Mouse (Mus musculus): Measurements from ENCODE around the gene Paxx. TPM values are rescaled to one million over a fixed set of nuclear protein-coding genes. Genes with fewer than 3 reads are reported as not detected.

The Paxx gene
- polyA plus RNA-seq, 1 experiment from 2014 or later: 95.4 TPM

GRCm38 (mm10) chr2:25500576-25501405, 39.9 kb upstream of the Paxx start, which contains the start of gene Fbxw5:
TSS of gene Fbxw5 (plus strand) at chr2:25500750.
- peak within 1 kb of the TSS; percentile 87 for H3K4me3 ChIP-seq (replicated peaks; ENCODE audit: low read depth, low read length)
- no peaks in the 10 kb centered on the region for H3K27me3 ChIP-seq (ENCODE audit: control insufficient read depth, insufficient read depth, low read length)
- H3K4me1 ChIP-seq (ENCODE audit: control insufficient read depth, insufficient read depth, low read length): peaks cover 14% of the 10 kb centered on the region
- H3K9me3 ChIP-seq (ENCODE audit: control insufficient read depth, low read length): no peaks in the 10 kb centered on the region
- ATAC-seq (ENCODE audit: low FRiP score, low TSS enrichment) (peak; percentile 89), DNase-seq (peak; percentile 98)
- WGBS: 1% methylated on average over 44 of the region's 44 CpGs
- peak within 1 kb of the TSS; percentile 80 for H3K27ac ChIP-seq (replicated peaks; ENCODE audit: low read depth, low read length)
- H3K4me2 ChIP-seq (ENCODE audit: low read length): peak within 1 kb of the TSS; percentile 93
- H3K36me3 ChIP-seq (ENCODE audit: control insufficient read depth, insufficient read depth, low read length): peaks cover 29% of the 10 kb centered on the region
- peak within 1 kb of the TSS; percentile 97 for H3K9ac ChIP-seq (replicated peaks; ENCODE audit: low read length)

- H3K9me3 ChIP-seq (ENCODE audit: control insufficient read depth, low read length): no peaks in the 10 kb centered on the region
- ATAC-seq (ENCODE audit: low FRiP score, low TSS enrichment) (peak; percentile 38; the same call in 1 of the 2 replicates), DNase-seq (no peak)
- H3K4me2 ChIP-seq (ENCODE audit: low read length): peak overlapping the region; percentile 93
- H3K36me3 ChIP-seq (ENCODE audit: control insufficient read depth, insufficient read depth, low read length): peaks cover 22% of the 10 kb centered on the region
- 0 out of 2 replicates have a peak overlapping the region, but pooled peaks have one; percentile 4 for H3K27ac ChIP-seq (replicated peaks; ENCODE audit: low read depth, low read length)
- H3K9ac ChIP-seq (replicated peaks; ENCODE audit: low read length): peak overlapping the region; percentile 97; the same call in 1 of the 2 replicates
- H3K4me3 ChIP-seq (replicated peaks; ENCODE audit: low read depth, low read length): peak overlapping the region; percentile 87
- WGBS: 72% methylated on average over 6 of the region's 6 CpGs
- peaks cover 14% of the 10 kb centered on the region for H3K4me1 ChIP-seq (ENCODE audit: control insufficient read depth, insufficient read depth, low read length)
- no peaks in the 10 kb centered on the region for H3K27me3 ChIP-seq (ENCODE audit: control insufficient read depth, insufficient read depth, low read length)
Measured at GRCm38 (mm10) chr2:25500071-25500575, 39.2 kb upstream of the Paxx start.

GRCm38 (mm10) chr2:25498622-25499478, 38.0 kb upstream of the Paxx start:
- H3K36me3 ChIP-seq (ENCODE audit: control insufficient read depth, insufficient read depth, low read length): peaks cover 9% of the 10 kb centered on the region
- no peaks in the 10 kb centered on the region for H3K9me3 ChIP-seq (ENCODE audit: control insufficient read depth, low read length)
- H3K4me1 ChIP-seq (ENCODE audit: control insufficient read depth, insufficient read depth, low read length): peaks cover 14% of the 10 kb centered on the region
- DNase-seq: no peak
- WGBS: 70% methylated on average over 15 of the region's 15 CpGs
- ATAC-seq (ENCODE audit: low FRiP score, low TSS enrichment): no peak
- no peak overlapping the region for H3K9ac ChIP-seq (replicated peaks; ENCODE audit: low read length)
- H3K4me2 ChIP-seq (ENCODE audit: low read length): no peak overlapping the region
- H3K27me3 ChIP-seq (ENCODE audit: control insufficient read depth, insufficient read depth, low read length): no peaks in the 10 kb centered on the region
- H3K27ac ChIP-seq (replicated peaks; ENCODE audit: low read depth, low read length): no peak overlapping the region
- no peak overlapping the region for H3K4me3 ChIP-seq (replicated peaks; ENCODE audit: low read depth, low read length)

- no peaks in the 10 kb centered on the region for H3K27me3 ChIP-seq (ENCODE audit: control insufficient read depth, insufficient read depth, low read length)
- H3K9ac ChIP-seq (replicated peaks; ENCODE audit: low read length): no peak overlapping the region
- ATAC-seq (ENCODE audit: low FRiP score, low TSS enrichment) (no peak), DNase-seq (no peak)
- H3K4me1 ChIP-seq (ENCODE audit: control insufficient read depth, insufficient read depth, low read length): peaks cover 14% of the 10 kb centered on the region
- no peak overlapping the region for H3K4me2 ChIP-seq (ENCODE audit: low read length)
- no peaks in the 10 kb centered on the region for H3K9me3 ChIP-seq (ENCODE audit: control insufficient read depth, low read length)
- WGBS: 58% methylated on average over 6 of the region's 6 CpGs
- H3K4me3 ChIP-seq (replicated peaks; ENCODE audit: low read depth, low read length): no peak overlapping the region
- no peak overlapping the region for H3K27ac ChIP-seq (replicated peaks; ENCODE audit: low read depth, low read length)
- H3K36me3 ChIP-seq (ENCODE audit: control insufficient read depth, insufficient read depth, low read length): 0 out of 2 replicates have a peak, but pooled peaks cover under 1% of the 10 kb centered on the region
Measured at GRCm38 (mm10) chr2:25497846-25498575, 37.1 kb upstream of the Paxx start.

- 45% methylated on average over 4 of the region's 4 CpGs for WGBS
- no peak overlapping the region for H3K27ac ChIP-seq (replicated peaks; ENCODE audit: low read depth, low read length)
- DNase-seq: peak; percentile 61
Measured at GRCm38 (mm10) chr2:25496462-25496861, 35.6 kb upstream of the Paxx start.

GRCm38 (mm10) chr2:25493476-25493961, 32.6 kb upstream of the Paxx start, which contains the start of gene Lcn12:
TSS of gene Lcn12 (minus strand) at chr2:25493911.
- WGBS: 88% methylated on average over 5 of the region's 5 CpGs
- no peak for ATAC-seq (ENCODE audit: low FRiP score, low TSS enrichment)

More at GRCm38 (mm10) chr2:25496462-25496861, 35.6 kb upstream of the Paxx start:
- no peak overlapping the region for H3K4me2 ChIP-seq (ENCODE audit: low read length)
- no peaks in the 10 kb centered on the region for H3K27me3 ChIP-seq (ENCODE audit: control insufficient read depth, insufficient read depth, low read length)
- peaks cover 6% of the 10 kb centered on the region for H3K4me1 ChIP-seq (ENCODE audit: control insufficient read depth, insufficient read depth, low read length)
- no peaks in the 10 kb centered on the region for H3K36me3 ChIP-seq (ENCODE audit: control insufficient read depth, insufficient read depth, low read length)
- no peak overlapping the region for H3K4me3 ChIP-seq (replicated peaks; ENCODE audit: low read depth, low read length)
- H3K9ac ChIP-seq (replicated peaks; ENCODE audit: low read length): no peak overlapping the region
- no peak for ATAC-seq (ENCODE audit: low FRiP score, low TSS enrichment)
- no peaks in the 10 kb centered on the region for H3K9me3 ChIP-seq (ENCODE audit: control insufficient read depth, low read length)

GRCm38 (mm10) chr2:25492988-25493387, 32.1 kb upstream of the Paxx start:
- Histone ChIP-seq H3K27ac (replicated peaks; ENCODE audit: low read depth, low read length) (no peak overlapping the region), H3K4me2 (ENCODE audit: low read length) (no peak overlapping the region), H3K27me3 (ENCODE audit: control insufficient read depth, insufficient read depth, low read length) (no peaks in the 10 kb centered on the region), H3K36me3 (ENCODE audit: control insufficient read depth, insufficient read depth, low read length) (no peaks in the 10 kb centered on the region), H3K4me1 (ENCODE audit: control insufficient read depth, insufficient read depth, low read length) (no peaks in the 10 kb centered on the region), H3K9me3 (ENCODE audit: control insufficient read depth, low read length) (no peaks in the 10 kb centered on the region), H3K4me3 (replicated peaks; ENCODE audit: low read depth, low read length) (no peak overlapping the region), H3K9ac (replicated peaks; ENCODE audit: low read length) (no peak overlapping the region)
- DNase-seq: no peak
- WGBS: 85% methylated on average over 5 of the region's 5 CpGs
- ATAC-seq (ENCODE audit: low FRiP score, low TSS enrichment): no peak

More at GRCm38 (mm10) chr2:25493476-25493961, 32.6 kb upstream of the Paxx start, which contains the start of gene Lcn12:
- DNase-seq: no peak
- Histone ChIP-seq H3K4me2 (ENCODE audit: low read length) (no peak within 1 kb of the TSS), H3K27me3 (ENCODE audit: control insufficient read depth, insufficient read depth, low read length) (no peaks in the 10 kb centered on the region), H3K36me3 (ENCODE audit: control insufficient read depth, insufficient read depth, low read length) (no peaks in the 10 kb centered on the region), H3K9ac (replicated peaks; ENCODE audit: low read length) (no peak within 1 kb of the TSS), H3K9me3 (ENCODE audit: control insufficient read depth, low read length) (no peaks in the 10 kb centered on the region), H3K27ac (replicated peaks; ENCODE audit: low read depth, low read length) (no peak within 1 kb of the TSS), H3K4me3 (replicated peaks; ENCODE audit: low read depth, low read length) (no peak within 1 kb of the TSS), H3K4me1 (ENCODE audit: control insufficient read depth, insufficient read depth, low read length) (no peaks in the 10 kb centered on the region)

- H3K27me3 ChIP-seq (ENCODE audit: control insufficient read depth, insufficient read depth, low read length): no peaks in the 10 kb centered on the region
- no peak overlapping the region for H3K4me2 ChIP-seq (ENCODE audit: low read length)
- no peak for ATAC-seq (ENCODE audit: low FRiP score, low TSS enrichment)
- no peaks in the 10 kb centered on the region for H3K9me3 ChIP-seq (ENCODE audit: control insufficient read depth, low read length)
- H3K4me3 ChIP-seq (replicated peaks; ENCODE audit: low read depth, low read length): no peak overlapping the region
- WGBS: 81% methylated on average over 7 of the region's 7 CpGs
- H3K36me3 ChIP-seq (ENCODE audit: control insufficient read depth, insufficient read depth, low read length): no peaks in the 10 kb centered on the region
- no peak overlapping the region for H3K27ac ChIP-seq (replicated peaks; ENCODE audit: low read depth, low read length)
- no peak for DNase-seq
- H3K4me1 ChIP-seq (ENCODE audit: control insufficient read depth, insufficient read depth, low read length): no peaks in the 10 kb centered on the region
- H3K9ac ChIP-seq (replicated peaks; ENCODE audit: low read length): no peak overlapping the region
Measured at GRCm38 (mm10) chr2:25488671-25489068, 27.8 kb upstream of the Paxx start.

Data from midbrain, embryonic 14.5 days (tissue).